Mouse (Mus musculus): ENCODE results near the gene Tbx6.

Gene Tbx6

DNA sequence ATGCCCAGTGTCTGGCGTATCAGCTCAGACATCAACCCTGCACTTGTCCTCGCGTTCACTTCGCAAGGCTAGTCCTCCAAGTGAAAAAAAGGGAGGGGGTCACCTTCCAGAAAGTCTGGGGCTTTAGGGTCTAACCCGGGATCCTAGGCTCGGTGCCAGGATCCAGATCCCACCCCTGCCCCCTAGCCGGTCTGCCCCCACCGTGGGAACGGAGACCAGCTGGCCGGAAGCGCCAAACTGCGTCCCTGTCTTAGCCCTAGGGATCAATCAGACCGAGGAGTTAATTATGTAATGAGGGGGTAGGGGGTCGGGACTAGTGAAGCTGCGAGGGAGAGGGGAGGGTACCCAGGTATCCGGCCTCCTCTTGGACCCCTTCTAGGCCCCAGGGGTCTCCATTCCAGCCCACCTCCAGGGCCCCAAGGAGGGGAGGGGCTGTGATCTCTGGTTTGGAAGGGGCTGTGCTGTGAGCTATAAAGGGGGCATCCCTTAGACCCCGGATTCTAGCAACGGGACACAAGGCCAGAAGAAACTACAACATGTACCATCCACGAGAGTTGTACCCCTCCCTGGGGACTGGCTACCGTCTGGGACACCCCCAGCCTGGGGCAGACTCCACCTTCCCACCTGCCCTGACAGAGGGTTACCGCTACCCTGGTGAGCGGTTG lies at the start of gene Tbx6:
Gene Tbx6, plus strand, starts transcription at position 513 of the 665 bp plus-strand sequence.
- DNase-seq (ENCODE audit: low spot score), result peak; percentile 70

GRCm38 (mm10) chr7:126736122-126736521 lies 45.2 kb upstream of the Tbx6 start:
- no peak for DNase-seq (ENCODE audit: low spot score)

GRCm38 (mm10) chr7:126739551-126739950 lies 41.7 kb upstream of the Tbx6 start:
- no peak for DNase-seq (ENCODE audit: low spot score)

DNA sequence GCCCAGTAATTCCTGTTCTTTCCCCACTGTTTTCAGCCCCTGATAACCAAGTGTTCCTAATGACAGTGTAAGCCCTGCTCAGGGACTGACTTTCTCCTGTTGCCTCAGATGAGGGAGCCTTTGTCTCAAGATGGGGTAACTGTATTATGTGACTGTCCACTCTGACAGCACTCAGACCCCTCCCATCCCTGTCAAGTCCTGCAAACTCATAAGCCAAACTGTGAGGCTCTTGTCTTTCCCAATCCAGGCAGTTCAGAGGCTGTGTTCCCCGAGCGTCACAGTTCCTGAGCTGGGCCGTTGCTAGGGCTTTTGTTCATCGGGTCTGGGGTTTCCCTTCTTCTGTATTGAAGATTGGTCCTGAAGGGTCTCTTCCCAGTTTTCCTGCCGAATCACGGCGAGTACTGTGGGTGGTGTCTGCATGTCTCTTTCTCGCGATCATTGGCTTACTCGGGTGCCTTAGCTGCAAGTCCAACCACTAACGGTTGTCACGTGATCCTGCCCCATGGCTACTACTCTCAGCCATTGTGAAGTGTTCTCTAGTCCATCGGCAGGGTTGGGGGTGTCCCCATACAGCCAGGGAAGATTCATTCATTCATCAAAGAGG lies 41.0 kb upstream of the Tbx6 start:
- DNase-seq (ENCODE audit: low spot score), result no peak

- DNase-seq (ENCODE audit: low spot score), result no peak
Measured at GRCm38 (mm10) chr7:126740977-126741376, 40.3 kb upstream of the Tbx6 start.

GRCm38 (mm10) chr7:126741452-126741851 lies 39.8 kb upstream of the Tbx6 start:
- DNase-seq (ENCODE audit: low spot score), result no peak

GRCm38 (mm10) chr7:126741964-126742482 lies 39.3 kb upstream of the Tbx6 start:
- no peak for DNase-seq (ENCODE audit: low spot score)

- DNase-seq (ENCODE audit: low spot score), result no peak
Measured at GRCm38 (mm10) chr7:126746066-126746465, 35.2 kb upstream of the Tbx6 start.

GRCm38 (mm10) chr7:126746798-126747197 lies 34.5 kb upstream of the Tbx6 start:
- DNase-seq (ENCODE audit: low spot score), result no peak

DNA sequence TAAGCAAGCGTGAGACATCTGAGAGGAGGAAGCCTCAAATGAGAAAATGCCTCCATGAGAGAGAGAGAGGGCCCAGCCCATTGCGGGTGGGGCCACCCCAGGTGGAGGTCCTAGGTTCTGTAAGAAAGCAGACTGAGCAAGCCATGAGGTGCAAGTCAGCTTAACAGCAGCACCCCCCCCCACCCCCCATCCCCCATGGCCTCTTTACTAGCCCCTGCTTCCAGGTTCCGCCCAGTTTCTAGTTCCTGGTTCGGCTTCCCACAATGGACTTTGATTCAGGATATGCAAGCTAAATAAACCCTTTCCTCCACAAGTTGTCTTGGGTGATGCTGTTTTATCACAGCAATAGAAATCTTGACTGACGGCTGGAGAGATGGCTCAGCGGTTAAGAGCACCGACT lies 32.5 kb upstream of the Tbx6 start:
- no peak for DNase-seq (ENCODE audit: low spot score)

- peak; percentile 56 for DNase-seq (ENCODE audit: low spot score)
Measured at GRCm38 (mm10) chr7:126749582-126750343, 31.5 kb upstream of the Tbx6 start.

- peak; percentile 89 for DNase-seq (ENCODE audit: low spot score)
Measured at GRCm38 (mm10) chr7:126754866-126755265, 26.4 kb upstream of the Tbx6 start.

- no peak for DNase-seq (ENCODE audit: low spot score)
Measured at GRCm38 (mm10) chr7:126758539-126758938, 22.7 kb upstream of the Tbx6 start.

- peak; percentile 92 for DNase-seq (ENCODE audit: low spot score)
Measured at GRCm38 (mm10) chr7:126759050-126759671, 22.1 kb upstream of the Tbx6 start, which contains the start of gene Mapk3. Mapk3 (plus strand) TSS chr7:126759601.

DNA sequence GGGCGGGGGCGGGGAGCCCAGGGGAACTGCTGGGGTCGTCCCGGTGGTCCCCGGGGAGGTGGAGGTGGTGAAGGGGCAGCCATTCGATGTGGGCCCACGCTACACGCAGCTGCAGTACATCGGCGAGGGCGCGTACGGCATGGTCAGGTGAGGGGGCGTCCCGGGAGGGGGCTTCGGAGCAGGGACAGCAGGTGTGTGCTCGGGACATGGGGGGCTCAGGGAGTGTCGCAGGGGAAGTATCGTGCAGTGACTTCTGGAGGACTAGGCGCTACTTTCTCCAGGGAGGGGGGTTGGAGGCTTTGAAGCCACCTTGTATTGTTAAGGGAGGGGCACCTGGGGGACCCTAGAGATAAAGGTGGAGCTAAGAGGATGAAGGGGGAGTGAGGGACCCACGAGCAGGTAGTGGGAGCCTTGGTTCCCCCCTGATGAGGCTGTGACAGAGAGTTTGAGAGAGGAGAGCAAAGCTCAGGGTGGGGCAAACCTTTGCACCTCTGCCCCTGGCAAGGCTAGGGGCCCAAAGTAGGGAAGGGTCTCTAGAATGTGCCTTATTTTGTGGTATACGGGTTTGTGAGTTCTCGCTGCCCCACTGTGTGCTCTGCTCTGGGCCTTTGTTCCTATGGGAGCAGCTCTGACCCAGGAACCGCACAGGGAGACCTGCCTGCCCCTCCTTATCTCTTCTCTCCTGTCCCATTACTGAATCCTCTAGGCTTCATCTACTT lies 21.5 kb upstream of the Tbx6 start:
- DNase-seq (ENCODE audit: low spot score), result no peak

DNA sequence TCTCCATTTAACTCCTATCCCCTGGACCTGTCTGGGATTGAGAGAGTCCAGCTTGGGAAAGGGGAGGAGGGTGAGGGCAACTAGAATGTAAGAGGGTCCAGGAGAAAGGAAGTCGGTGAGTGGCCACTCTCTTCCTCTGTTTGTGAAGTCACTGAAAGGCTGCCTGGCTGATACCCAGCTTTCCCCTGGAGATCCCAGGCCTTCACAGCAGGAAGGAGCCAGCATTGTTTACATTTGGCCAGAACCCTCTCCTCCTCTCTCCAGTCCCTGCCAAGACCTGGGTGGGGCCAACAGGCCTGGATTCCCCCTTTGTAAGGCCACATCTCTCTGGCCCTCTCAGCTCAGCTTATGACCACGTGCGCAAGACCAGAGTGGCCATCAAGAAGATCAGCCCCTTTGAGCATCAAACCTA lies 20.9 kb upstream of the Tbx6 start:
- peak; percentile 78 for DNase-seq (ENCODE audit: low spot score)

GRCm38 (mm10) chr7:126760956-126761355 lies 20.3 kb upstream of the Tbx6 start:
- DNase-seq (ENCODE audit: low spot score), result no peak

DNA sequence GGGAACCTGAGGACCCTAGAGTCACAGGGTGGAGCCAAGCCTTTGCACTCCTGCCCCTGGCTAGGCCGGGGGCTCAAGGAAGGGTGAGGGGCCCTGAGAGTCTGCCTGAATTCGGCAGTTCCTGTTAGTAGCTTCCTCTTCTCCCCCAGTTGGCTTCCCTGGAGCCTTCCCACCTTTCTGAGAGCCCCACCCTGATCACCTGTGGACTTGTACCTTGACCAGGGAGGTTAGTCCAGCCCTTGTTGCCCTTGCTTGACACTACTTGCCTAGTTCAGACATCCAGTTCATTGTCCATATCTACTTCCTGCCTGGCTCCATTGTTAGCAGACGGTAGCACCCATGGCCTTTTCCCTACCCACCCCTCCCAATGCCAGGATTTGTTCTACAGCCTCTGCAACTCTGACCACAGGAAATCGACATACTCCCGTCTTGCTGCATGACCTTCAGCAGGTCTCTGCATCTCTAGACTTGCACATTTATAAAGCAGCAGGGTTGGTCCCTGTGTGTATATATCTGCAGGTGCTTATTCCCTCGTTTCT lies 19.7 kb upstream of the Tbx6 start:
- no peak for DNase-seq (ENCODE audit: low spot score)

DNA sequence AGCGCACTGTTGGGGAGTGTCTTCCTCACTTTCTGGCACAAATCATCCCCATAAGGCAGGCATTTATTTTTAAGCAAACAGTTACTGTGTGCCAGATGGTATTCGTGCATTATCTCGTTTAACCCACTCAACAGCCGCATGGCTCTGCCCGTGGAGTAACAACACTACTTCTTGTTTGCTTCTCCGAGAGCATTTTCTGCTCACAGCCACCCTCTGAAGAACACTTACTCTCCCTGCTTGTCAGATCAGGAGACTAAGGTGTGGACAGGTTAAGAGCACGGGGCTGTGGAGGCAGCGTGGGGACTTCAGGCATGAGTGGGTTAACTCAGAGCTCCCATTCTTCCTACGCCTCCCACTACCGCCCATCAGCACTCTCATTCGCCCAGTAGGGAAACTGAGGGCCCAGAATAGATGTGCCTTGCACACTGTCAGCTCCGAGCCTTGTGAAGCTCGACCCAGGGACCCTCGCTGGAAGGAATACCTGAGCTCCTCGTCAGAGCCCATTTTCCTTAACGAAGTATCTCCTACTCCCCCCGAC lies 18.7 kb upstream of the Tbx6 start:
- no peak for DNase-seq (ENCODE audit: low spot score)

- DNase-seq (ENCODE audit: low spot score), result no peak
Measured at GRCm38 (mm10) chr7:126765540-126765939, 15.7 kb upstream of the Tbx6 start.

- no peak for DNase-seq (ENCODE audit: low spot score)
Measured at GRCm38 (mm10) chr7:126766201-126766600, 15.1 kb upstream of the Tbx6 start, which contains the start of gene Gdpd3. Gdpd3 (plus strand) TSS chr7:126766334.
